Mouse (Mus musculus): ENCODE data around the gene Plekhh1. TPM values are rescaled to one million over a fixed set of nuclear protein-coding genes. Genes with fewer than 3 reads are reported as not detected.
"Not testable (repeated sequence)": the region's sequence is repeated elsewhere in the genome, so short reads cannot be mapped to it uniquely, and the experiment has no call there.

The Plekhh1 gene
- polyA plus RNA-seq, 1 experiment from 2014 or later = 1.0 TPM

DNA sequence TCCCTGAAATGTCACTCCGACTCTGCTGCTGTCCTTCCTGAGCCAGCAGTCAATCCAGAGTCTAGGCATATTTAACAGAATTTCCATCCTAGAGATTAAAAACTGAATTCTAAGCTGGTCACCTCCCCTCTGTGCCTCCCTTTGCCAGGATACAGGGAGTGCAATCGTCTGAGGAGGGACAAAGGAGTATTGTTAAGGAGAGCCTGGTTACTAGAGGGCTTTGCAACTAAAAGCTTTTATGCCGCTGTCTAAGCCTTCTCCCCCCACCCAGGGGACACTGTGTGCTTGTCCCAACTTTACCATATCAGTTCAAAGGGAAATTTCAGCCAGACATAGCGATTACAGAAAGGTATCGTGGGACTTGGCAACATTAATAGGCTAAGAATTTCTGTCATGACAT, 12.9 kb upstream of the Plekhh1 start:
- Histone ChIP-seq H3K9ac (ENCODE audit: low read depth, low read length) (no peak overlapping the region), H3K9me3 (ENCODE audit: control insufficient read depth, low read length) (no peaks in the 10 kb centered on the region), H3K27me3 (replicated peaks; ENCODE audit: control insufficient read depth, insufficient read depth, low read length) (no peaks in the 10 kb centered on the region), H3K36me3 (ENCODE audit: control insufficient read depth, insufficient read depth, low read length) (no peaks in the 10 kb centered on the region), H3K4me3 (ENCODE audit: low read depth, low read length) (no peak overlapping the region), H3K27ac (ENCODE audit: low read depth, low read length) (no peak overlapping the region), H3K4me1 (replicated peaks; ENCODE audit: control insufficient read depth, insufficient read depth, low read length) (no peaks in the 10 kb centered on the region; the same call in 1 of the 2 replicates), H3K4me2 (no peak overlapping the region)
- DNase-seq (ENCODE audit: low spot score) (no peak), ATAC-seq (replicated peaks; ENCODE audit: low FRiP score) (no peak)
- 80% methylated on average over 5 of the region's 5 CpGs for WGBS

DNA sequence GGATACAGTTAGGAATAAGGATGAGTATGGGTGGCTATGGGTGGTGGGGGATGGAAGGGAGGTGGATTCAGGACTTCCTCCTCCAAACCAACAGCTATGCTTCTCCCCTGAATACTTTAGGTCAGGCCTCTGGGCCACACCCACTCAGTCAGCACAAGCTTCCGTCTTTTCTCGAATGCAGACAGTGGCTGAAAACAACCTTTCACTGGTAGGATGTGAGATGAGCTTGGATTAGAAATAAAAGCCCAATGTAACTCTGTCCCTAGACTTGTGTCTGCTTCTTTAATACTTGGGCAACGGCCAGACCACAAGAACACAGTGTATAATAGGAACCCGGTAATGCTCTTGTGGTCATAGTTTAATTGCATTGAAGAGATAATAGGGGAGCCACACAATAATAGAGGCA, 11.0 kb upstream of the Plekhh1 start:
- no peaks in the 10 kb centered on the region; the same call in 1 of the 2 replicates for H3K4me1 ChIP-seq (replicated peaks; ENCODE audit: control insufficient read depth, insufficient read depth, low read length)
- WGBS = 40% methylated on average over 4 of the region's 4 CpGs
- no peaks in the 10 kb centered on the region for H3K27me3 ChIP-seq (replicated peaks; ENCODE audit: control insufficient read depth, insufficient read depth, low read length)
- H3K9ac ChIP-seq (ENCODE audit: low read depth, low read length) = no peak overlapping the region; the same call in 1 of the 2 replicates
- H3K4me2 ChIP-seq = peak overlapping the region; percentile 9; the same call in 1 of the 2 replicates
- H3K36me3 ChIP-seq (ENCODE audit: control insufficient read depth, insufficient read depth, low read length) = no peaks in the 10 kb centered on the region
- no peaks in the 10 kb centered on the region for H3K9me3 ChIP-seq (ENCODE audit: control insufficient read depth, low read length)
- H3K4me3 ChIP-seq (ENCODE audit: low read depth, low read length) = no peak overlapping the region
- no peak for ATAC-seq (replicated peaks; ENCODE audit: low FRiP score)
- no peak overlapping the region for H3K27ac ChIP-seq (ENCODE audit: low read depth, low read length)
- no peak for DNase-seq (ENCODE audit: low spot score)

GRCm38 (mm10) chr12:79021902-79022301, 7.1 kb upstream of the Plekhh1 start:
- WGBS = 79% methylated on average over 1 of the region's 1 CpGs
- Histone ChIP-seq H3K4me3 (ENCODE audit: low read depth, low read length) (no peak overlapping the region), H3K36me3 (ENCODE audit: control insufficient read depth, insufficient read depth, low read length) (no peaks in the 10 kb centered on the region), H3K27me3 (replicated peaks; ENCODE audit: control insufficient read depth, insufficient read depth, low read length) (no peaks in the 10 kb centered on the region), H3K27ac (ENCODE audit: low read depth, low read length) (no peak overlapping the region), H3K9me3 (ENCODE audit: control insufficient read depth, low read length) (no peaks in the 10 kb centered on the region), H3K4me2 (no peak overlapping the region), H3K9ac (ENCODE audit: low read depth, low read length) (no peak overlapping the region), H3K4me1 (replicated peaks; ENCODE audit: control insufficient read depth, insufficient read depth, low read length) (no peaks in the 10 kb centered on the region; the same call in 1 of the 2 replicates)
- DNase-seq (ENCODE audit: low spot score) (no peak), ATAC-seq (replicated peaks; ENCODE audit: low FRiP score) (no peak)

GRCm38 (mm10) chr12:79022882-79023281, 6.1 kb upstream of the Plekhh1 start:
- Histone ChIP-seq H3K4me1 (replicated peaks; ENCODE audit: control insufficient read depth, insufficient read depth, low read length) (no peaks in the 10 kb centered on the region; the same call in 1 of the 2 replicates), H3K9me3 (ENCODE audit: control insufficient read depth, low read length) (no peaks in the 10 kb centered on the region), H3K27ac (ENCODE audit: low read depth, low read length) (no peak overlapping the region), H3K27me3 (replicated peaks; ENCODE audit: control insufficient read depth, insufficient read depth, low read length) (no peaks in the 10 kb centered on the region), H3K4me3 (ENCODE audit: low read depth, low read length) (no peak overlapping the region), H3K9ac (ENCODE audit: low read depth, low read length) (no peak overlapping the region), H3K36me3 (ENCODE audit: control insufficient read depth, insufficient read depth, low read length) (no peaks in the 10 kb centered on the region), H3K4me2 (no peak overlapping the region)
- ATAC-seq (replicated peaks; ENCODE audit: low FRiP score) (no peak), DNase-seq (ENCODE audit: low spot score) (no peak)
- 8% methylated on average over 3 of the region's 3 CpGs for WGBS

DNA sequence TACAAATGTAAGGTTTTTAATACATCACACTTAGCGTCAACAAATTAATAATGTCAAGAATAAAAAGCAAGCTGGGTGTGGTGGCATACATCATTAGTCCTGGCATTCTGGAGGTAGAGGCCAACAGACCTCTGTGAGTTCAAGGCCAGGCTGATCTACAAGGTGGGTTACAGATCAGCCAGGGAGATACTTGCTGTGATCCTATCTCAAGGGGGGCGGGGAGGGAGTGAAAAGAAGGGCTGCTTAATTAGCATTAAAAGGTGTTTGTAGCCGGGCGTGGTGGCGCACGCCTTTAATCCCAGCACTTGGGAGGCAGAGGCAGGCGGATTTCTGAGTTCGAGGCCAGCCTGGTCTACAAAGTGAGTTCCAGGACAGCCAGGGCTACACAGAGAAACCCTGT, 1.4 kb upstream of the Plekhh1 start:
- not testable (repeated sequence) for H3K9me3 ChIP-seq (ENCODE audit: control insufficient read depth, low read length); H3K9ac ChIP-seq (ENCODE audit: low read depth, low read length); H3K4me3 ChIP-seq (ENCODE audit: low read depth, low read length); H3K4me2 ChIP-seq; H3K36me3 ChIP-seq (ENCODE audit: control insufficient read depth, insufficient read depth, low read length); DNase-seq (ENCODE audit: low spot score); ATAC-seq (replicated peaks; ENCODE audit: low FRiP score); H3K27ac ChIP-seq (ENCODE audit: low read depth, low read length); H3K4me1 ChIP-seq (replicated peaks; ENCODE audit: control insufficient read depth, insufficient read depth, low read length)
- WGBS = 88% methylated on average over 7 of the region's 8 CpGs
- H3K27me3 ChIP-seq (replicated peaks; ENCODE audit: control insufficient read depth, insufficient read depth, low read length) = peaks cover 19% of the 10 kb centered on the region

DNA sequence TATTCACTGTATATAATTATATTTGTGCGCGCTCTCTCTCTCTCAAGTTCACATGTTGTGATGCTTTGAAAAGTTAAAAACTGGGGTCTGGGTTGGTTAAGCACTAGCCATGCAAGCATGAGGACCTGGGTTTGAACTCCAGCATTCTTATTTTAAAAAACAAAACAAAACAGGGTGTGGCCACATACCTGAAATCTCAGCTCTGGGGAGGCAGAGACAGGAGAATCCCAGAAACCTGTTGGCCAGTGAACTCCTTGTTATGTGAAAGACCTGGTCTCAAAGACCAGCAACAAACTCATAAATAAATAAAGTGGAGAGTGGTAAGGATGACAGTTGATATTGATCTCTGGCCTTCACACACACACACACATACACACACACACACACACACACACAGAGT, 5.4 kb downstream of the Plekhh1 start:
- Histone ChIP-seq H3K36me3 (ENCODE audit: control insufficient read depth, insufficient read depth, low read length) (no peaks in the 10 kb centered on the region), H3K4me3 (ENCODE audit: low read depth, low read length) (no peak overlapping the region), H3K27me3 (replicated peaks; ENCODE audit: control insufficient read depth, insufficient read depth, low read length) (peaks cover 9% of the 10 kb centered on the region), H3K9me3 (ENCODE audit: control insufficient read depth, low read length) (no peaks in the 10 kb centered on the region), H3K27ac (ENCODE audit: low read depth, low read length) (no peak overlapping the region), H3K4me2 (no peak overlapping the region), H3K4me1 (replicated peaks; ENCODE audit: control insufficient read depth, insufficient read depth, low read length) (no peaks in the 10 kb centered on the region; the same call in 1 of the 2 replicates), H3K9ac (ENCODE audit: low read depth, low read length) (no peak overlapping the region)
- DNase-seq (ENCODE audit: low spot score) (no peak), ATAC-seq (replicated peaks; ENCODE audit: low FRiP score) (no peak)
- 97% methylated on average over 2 of the region's 2 CpGs for WGBS

GRCm38 (mm10) chr12:79035349-79035748, 6.4 kb downstream of the Plekhh1 start:
- H3K36me3 ChIP-seq (ENCODE audit: control insufficient read depth, insufficient read depth, low read length) = no peaks in the 10 kb centered on the region
- H3K9me3 ChIP-seq (ENCODE audit: control insufficient read depth, low read length) = no peaks in the 10 kb centered on the region
- no peak overlapping the region for H3K27ac ChIP-seq (ENCODE audit: low read depth, low read length)
- no peak overlapping the region for H3K4me3 ChIP-seq (ENCODE audit: low read depth, low read length)
- ATAC-seq (replicated peaks; ENCODE audit: low FRiP score) (no peak), DNase-seq (ENCODE audit: low spot score) (no peak)
- H3K27me3 ChIP-seq (replicated peaks; ENCODE audit: control insufficient read depth, insufficient read depth, low read length) = peaks cover 6% of the 10 kb centered on the region
- WGBS = 44% methylated on average over 3 of the region's 3 CpGs
- no peak overlapping the region for H3K4me2 ChIP-seq
- no peak overlapping the region for H3K9ac ChIP-seq (ENCODE audit: low read depth, low read length)
- no peaks in the 10 kb centered on the region for H3K4me1 ChIP-seq (replicated peaks; ENCODE audit: control insufficient read depth, insufficient read depth, low read length)

- Histone ChIP-seq H3K36me3 (ENCODE audit: control insufficient read depth, insufficient read depth, low read length) (no peaks in the 10 kb centered on the region), H3K4me1 (replicated peaks; ENCODE audit: control insufficient read depth, insufficient read depth, low read length) (peaks cover 3% of the 10 kb centered on the region; the same call in 1 of the 2 replicates), H3K4me3 (ENCODE audit: low read depth, low read length) (no peak overlapping the region), H3K27ac (ENCODE audit: low read depth, low read length) (no peak overlapping the region), H3K9me3 (ENCODE audit: control insufficient read depth, low read length) (no peaks in the 10 kb centered on the region), H3K27me3 (replicated peaks; ENCODE audit: control insufficient read depth, insufficient read depth, low read length) (no peaks in the 10 kb centered on the region), H3K9ac (ENCODE audit: low read depth, low read length) (no peak overlapping the region), H3K4me2 (no peak overlapping the region)
- no peak for DNase-seq (ENCODE audit: low spot score)
- 61% methylated on average over 8 of the region's 8 CpGs for WGBS
- no peak for ATAC-seq (replicated peaks; ENCODE audit: low FRiP score)
Observed at GRCm38 (mm10) chr12:79039708-79040107, 10.7 kb downstream of the Plekhh1 start.

DNA sequence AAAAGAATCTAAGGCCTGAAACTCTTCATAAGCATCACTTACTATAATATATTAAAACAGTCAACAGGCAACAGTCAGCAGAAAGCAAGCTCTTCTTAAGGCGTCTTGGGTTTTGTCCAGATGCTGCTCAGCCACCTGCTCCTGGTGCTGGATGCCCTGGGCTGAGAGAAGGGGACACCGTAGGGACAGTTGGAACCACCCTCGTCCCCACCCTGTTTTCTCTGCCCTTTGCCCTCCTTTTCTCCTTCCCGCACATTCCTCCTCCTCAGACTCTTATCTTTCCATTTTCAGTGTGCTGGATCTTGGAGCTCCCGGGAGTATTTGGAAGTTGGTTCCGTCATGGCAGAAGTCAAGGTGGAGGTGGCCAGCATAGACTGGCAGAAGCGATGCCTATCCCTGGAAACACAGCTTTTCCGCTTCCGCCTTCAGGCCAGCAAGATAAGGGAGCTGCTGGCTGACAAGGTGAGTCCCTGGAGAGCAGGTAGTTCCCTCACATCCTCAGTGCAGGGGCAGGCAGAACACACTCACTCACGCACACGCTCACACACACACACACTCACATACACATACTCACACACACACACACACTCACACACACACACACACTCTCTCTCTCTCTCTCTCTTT, 11.4 kb downstream of the Plekhh1 start:
- no peaks in the 10 kb centered on the region for H3K27me3 ChIP-seq (replicated peaks; ENCODE audit: control insufficient read depth, insufficient read depth, low read length)
- WGBS = 74% methylated on average over 11 of the region's 11 CpGs
- H3K4me3 ChIP-seq (ENCODE audit: low read depth, low read length) = no peak overlapping the region
- peaks cover 3% of the 10 kb centered on the region; the same call in 1 of the 2 replicates for H3K4me1 ChIP-seq (replicated peaks; ENCODE audit: control insufficient read depth, insufficient read depth, low read length)
- no peak overlapping the region for H3K4me2 ChIP-seq
- DNase-seq (ENCODE audit: low spot score) = no peak
- no peaks in the 10 kb centered on the region for H3K36me3 ChIP-seq (ENCODE audit: control insufficient read depth, insufficient read depth, low read length)
- no peak for ATAC-seq (replicated peaks; ENCODE audit: low FRiP score)
- no peaks in the 10 kb centered on the region for H3K9me3 ChIP-seq (ENCODE audit: control insufficient read depth, low read length)
- H3K9ac ChIP-seq (ENCODE audit: low read depth, low read length) = no peak overlapping the region
- no peak overlapping the region for H3K27ac ChIP-seq (ENCODE audit: low read depth, low read length)

Measured in liver, embryonic 11.5 days (tissue).